Mouse (Mus musculus) C2C12 (cell line): Measurements from ENCODE around the gene Mcrip1.

Experiments used
- CEBPB ChIP-seq: IDR thresholded peaks from one replicate; pipeline ENCODE4 v1.6.1; 2011; ENCODE audit warnings: low read depth, mild to moderate bottlenecking, control low read depth, moderate library complexity
- CTCF ChIP-seq: IDR thresholded peaks from one replicate; pipeline ENCODE4 v1.5.1; 2011; ENCODE audit not compliant: control insufficient read depth, insufficient read depth, insufficient read length
- MYOD1 ChIP-seq: IDR thresholded peaks from one replicate; pipeline ENCODE4 v1.6.1; 2011; ENCODE audit warnings: low read depth; ENCODE audit not compliant: control insufficient read depth, insufficient read length
- MYOG ChIP-seq: IDR thresholded peaks from one replicate; pipeline ENCODE4 v1.6.1; 2011; ENCODE audit not compliant: control insufficient read depth, insufficient read length; ENCODE audit errors: extremely low read depth
- USF1 ChIP-seq: IDR thresholded peaks from one replicate; pipeline ENCODE4 v1.6.1; 2011; ENCODE audit warnings: low read depth, mild to moderate bottlenecking, control low read depth, moderate library complexity

- no peak for TF ChIP-seq CTCF
- TF ChIP-seq MYOG, result no peak
- no peak for TF ChIP-seq USF1
- TF ChIP-seq MYOD1, result no peak
- TF ChIP-seq CEBPB, result no peak
These were observed 28.5 kb downstream of the Mcrip1 start for GRCm38 (mm10) chr11:120520967-120521540.
